In genomic region chr9:30137611-30138287, GRCm38 (mm10) we compare ENCODE assay signal across 9 mouse cellular contexts.
DNase-seq lines count a peak whose midpoint lies in the region; ATAC-seq and TF ChIP-seq lines count a peak whose summit lies in the region.
"Had no signal": no experiment of that assay in that cellular context is flagged by ENCODE, and none has a peak within 500 bp of the region (broad histone marks: within the 10 kb centered on the region; RNA-seq: fewer than 3 reads in every experiment).

No protein-coding gene starts in this region.

- peak; percentile 61; the same call in 1 of the 2 replicates for TF ChIP-seq EP300 in heart, adult 2 months (IDR thresholded peaks at IDR 0.05; ENCODE audit: insufficient read depth, low read depth, low read length)

- H3K4me2 ChIP-seq in embryonic facial prominence, embryonic 15.5 days (replicated peaks), result peak overlapping the region; percentile 26
- peak overlapping the region; percentile 19; the same call in 1 of the 2 replicates for H3K4me2 ChIP-seq in limb, embryonic 11.5 days (ENCODE audit: low read depth, severe bottlenecking)
- H3K4me2 ChIP-seq in midbrain, embryonic 16.5 days (ENCODE audit: low read length), result no peak overlapping the region

- peaks cover 27% of the 10 kb centered on the region for H3K4me1 ChIP-seq in embryonic facial prominence, embryonic 15.5 days
- peaks cover 2% of the 10 kb centered on the region for H3K4me1 ChIP-seq in heart, adult 2 months (ENCODE audit: control insufficient read depth, insufficient read depth, low read length)
- peaks cover 5% of the 10 kb centered on the region; the same call in 1 of the 2 replicates for H3K4me1 ChIP-seq in kidney, adult 2 months (ENCODE audit: control insufficient read depth, insufficient read depth, low read length)
- no peaks in the 10 kb centered on the region for H3K4me1 ChIP-seq in limb, embryonic 11.5 days (ENCODE audit: control insufficient read depth, insufficient read depth, low read length)
- peaks cover 14% of the 10 kb centered on the region for H3K4me1 ChIP-seq in midbrain, embryonic 16.5 days (ENCODE audit: control insufficient read depth, insufficient read depth, low read length)

- H3K36me3 ChIP-seq in embryonic facial prominence, embryonic 15.5 days, result no peaks in the 10 kb centered on the region
- H3K36me3 ChIP-seq in heart, adult 2 months (ENCODE audit: control insufficient read depth, insufficient read depth, low read length), result no peaks in the 10 kb centered on the region
- no peaks in the 10 kb centered on the region for H3K36me3 ChIP-seq in kidney, adult 2 months (ENCODE audit: control insufficient read depth, insufficient read depth, low read length)
- H3K36me3 ChIP-seq in limb, embryonic 11.5 days (ENCODE audit: control insufficient read depth, insufficient read depth, low read length), result no peaks in the 10 kb centered on the region
- H3K36me3 ChIP-seq in midbrain, embryonic 16.5 days (ENCODE audit: control insufficient read depth, insufficient read depth, low read length), result no peaks in the 10 kb centered on the region

- peaks cover 5% of the 10 kb centered on the region; the same call in 1 of the 2 replicates for H3K27me3 ChIP-seq in embryonic facial prominence, embryonic 15.5 days
- H3K27me3 ChIP-seq in heart, adult 2 months (ENCODE audit: control insufficient read depth, insufficient read depth, low read length), result no peaks in the 10 kb centered on the region
- H3K27me3 ChIP-seq in kidney, adult 2 months (replicated peaks; ENCODE audit: control insufficient read depth, insufficient read depth, low read length), result no peaks in the 10 kb centered on the region; the same call in 1 of the 2 replicates
- no peaks in the 10 kb centered on the region for H3K27me3 ChIP-seq in limb, embryonic 11.5 days (ENCODE audit: control insufficient read depth, insufficient read depth, low read length)
- H3K27me3 ChIP-seq in midbrain, embryonic 16.5 days (ENCODE audit: control insufficient read depth, insufficient read depth, low read depth, low read length), result no peaks in the 10 kb centered on the region
- H3K27me3 ChIP-seq: CH12.LX had no signal

- peak; percentile 86 for ATAC-seq in embryonic facial prominence, embryonic 15.5 days (ENCODE audit: insufficient number of reproducible peaks, low FRiP score, low TSS enrichment, low read depth)
- no peak for ATAC-seq in limb, embryonic 11.5 days (ENCODE audit: insufficient number of reproducible peaks, low FRiP score, low TSS enrichment, low read depth)
- ATAC-seq in midbrain, embryonic 16.5 days, result peak; percentile 65

- H3K9me3 ChIP-seq in embryonic facial prominence, embryonic 15.5 days (replicated peaks), result no peaks in the 10 kb centered on the region
- no peaks in the 10 kb centered on the region for H3K9me3 ChIP-seq in limb, embryonic 11.5 days (ENCODE audit: control insufficient read depth, low read length)
- no peaks in the 10 kb centered on the region for H3K9me3 ChIP-seq in midbrain, embryonic 16.5 days (replicated peaks; ENCODE audit: control insufficient read depth, low read length, poor library complexity, severe bottlenecking)

- 25% methylated on average over 14 of the region's 14 CpGs for WGBS in embryonic facial prominence, embryonic 15.5 days
- 12% methylated on average over 14 of the region's 14 CpGs for WGBS in heart, adult 2 months
- 24% methylated on average over 14 of the region's 14 CpGs for WGBS in kidney, adult 2 months
- WGBS in limb, embryonic 11.5 days, result 25% methylated on average over 14 of the region's 14 CpGs
- WGBS in midbrain, embryonic 16.5 days, result 32% methylated on average over 14 of the region's 14 CpGs

- H3K27ac ChIP-seq in embryonic facial prominence, embryonic 15.5 days (replicated peaks), result no peak overlapping the region
- 0 out of 2 replicates have a peak overlapping the region, but pooled peaks have one; percentile 4 for H3K27ac ChIP-seq in heart, adult 2 months
- H3K27ac ChIP-seq in kidney, adult 2 months (ENCODE audit: insufficient read depth, low read depth, low read length), result no peak overlapping the region
- H3K27ac ChIP-seq in limb, embryonic 11.5 days (replicated peaks; ENCODE audit: low read depth, low read length), result no peak overlapping the region
- H3K27ac ChIP-seq in midbrain, embryonic 16.5 days (ENCODE audit: low read length), result no peak overlapping the region

- H3K79me2 ChIP-seq in heart, adult 2 months (replicated peaks; ENCODE audit: control insufficient read depth, insufficient read depth, low read length), result no peaks in the 10 kb centered on the region

- intact Hi-C loops in heart, adult 2 months (cut with DNase I), result loop anchor here (1.0 to 5.0 kb wide), 3 partner anchors 70 to 475 kb away; no protein-coding TSS in a partner anchor

- H3K4me3 ChIP-seq in embryonic facial prominence, embryonic 15.5 days (replicated peaks), result 0 out of 2 replicates have a peak overlapping the region, but pooled peaks have one; percentile 5
- H3K4me3 ChIP-seq in heart, adult 2 months, result no peak overlapping the region
- H3K4me3 ChIP-seq in kidney, adult 2 months (ENCODE audit: insufficient read depth, low read depth, low read length), result no peak overlapping the region
- H3K4me3 ChIP-seq in limb, embryonic 11.5 days (ENCODE audit: low read depth, low read length), result no peak overlapping the region
- H3K4me3 ChIP-seq in midbrain, embryonic 16.5 days (ENCODE audit: low read depth, low read length), result no peak overlapping the region

- H3K9ac ChIP-seq in embryonic facial prominence, embryonic 15.5 days, result no peak overlapping the region
- H3K9ac ChIP-seq in heart, adult 2 months (ENCODE audit: low read depth, low read length), result no peak overlapping the region
- H3K9ac ChIP-seq in limb, embryonic 11.5 days (ENCODE audit: low read length), result no peak overlapping the region
- no peak overlapping the region for H3K9ac ChIP-seq in midbrain, embryonic 16.5 days (ENCODE audit: low read depth, low read length)

- no peak for TF ChIP-seq POLR2A in heart, adult 2 months (IDR thresholded peaks at IDR 0.05; ENCODE audit: insufficient read depth, low read depth, low read length)
- no peak for TF ChIP-seq POLR2A in kidney, adult 2 months (IDR thresholded peaks at IDR 0.05; ENCODE audit: low read depth, low read length)

- TF ChIP-seq CTCF in heart, adult 2 months (IDR thresholded peaks at IDR 0.05), result peak; percentile 85
- TF ChIP-seq CTCF in kidney, adult 2 months (conservative IDR thresholded peaks at IDR 0.05; ENCODE audit: insufficient read depth, insufficient read length, low read depth, low read length), result peak; percentile 83

- peak; percentile 16 to 67 for DNase-seq in spleen, postnatal 4 days (ENCODE audit: low spot score in 2 of 2)
- no peak for DNase-seq in spleen, adult 12 weeks (ENCODE audit: low spot score)
- DNase-seq in heart, adult 2 months, result peak; percentile 88 to 89
- peak; percentile 91 for DNase-seq in kidney, adult 2 months
- DNase-seq in limb, embryonic 11.5 days (ENCODE audit: low spot score), result peak; percentile 92
- DNase-seq in testis, postnatal 10 days (ENCODE audit: low spot score), result peak; percentile 91
